Mouse (Mus musculus) neural tube, embryonic 15.5 days (tissue): ENCODE data around the gene Ankrd55. TPM values are rescaled to one million over a fixed set of nuclear protein-coding genes. Genes with fewer than 3 reads are reported as not detected.
"Not testable (repeated sequence)": the region's sequence is repeated elsewhere in the genome, so short reads cannot be mapped to it uniquely, and the experiment has no call there.

ENCODE experiments used
- ATAC-seq: fragments of 200-750 bp; cut with Nextera tagmentation; 2 replicates; pipeline ENCODE4 v1.8.0; 2017; ENCODE audit warnings: mild to moderate bottlenecking, moderate TSS enrichment, moderate library complexity; ENCODE audit not compliant: low FRiP score
- H3K27ac ChIP-seq: fragments of 300-500 bp; sonication (generic); replicated peaks from 2 replicates; pipeline ENCODE4 v1.5.1; 2015; ENCODE audit warnings: mild to moderate bottlenecking, inconsistent platforms
- H3K27me3 ChIP-seq: fragments of 300-500 bp; sonication (generic); replicated peaks from 2 replicates; pipeline ENCODE4 v1.6.1; 2015; ENCODE audit warnings: inconsistent platforms
- H3K36me3 ChIP-seq: fragments of 300-500 bp; sonication (generic); 2 replicates; pipeline ENCODE4 v1.6.1; 2015; ENCODE audit warnings: inconsistent platforms
- H3K4me1 ChIP-seq: fragments of 300-500 bp; sonication (generic); 2 replicates; pipeline ENCODE4 v1.6.1; 2015; ENCODE audit warnings: inconsistent platforms
- H3K4me2 ChIP-seq: fragments of 300-500 bp; sonication (generic); 2 replicates; pipeline ENCODE4 v1.6.1; 2015; ENCODE audit warnings: inconsistent platforms, mild to moderate bottlenecking, moderate library complexity
- H3K4me3 ChIP-seq: fragments of 300-500 bp; sonication (generic); replicated peaks from 2 replicates; pipeline ENCODE4 v1.5.1; 2015; ENCODE audit warnings: mild to moderate bottlenecking, inconsistent platforms
- H3K9ac ChIP-seq: fragments of 300-500 bp; sonication (generic); replicated peaks from 2 replicates; pipeline ENCODE4 v1.6.1; 2015; ENCODE audit warnings: mild to moderate bottlenecking, inconsistent platforms
- H3K9me3 ChIP-seq: fragments of 300-500 bp; sonication (generic); replicated peaks from 2 replicates; pipeline ENCODE4 v1.6.1; 2016; ENCODE audit warnings: inconsistent platforms
- WGBS: fragments of 180-500 bp; shearing (Covaris S2); methylation state at CpG from one replicate; pipeline ENCODE4 v1.1.7; 2015; ENCODE audit warnings: mixed read lengths; 5-methylcytosine and 5-hydroxymethylcytosine counted together
- polyA plus RNA-seq: library from polyadenylated mRNA; unstranded; fragments of >200 nt; fragmentation: Nextera tagmentation; extraction: Ambion mirVana; gene quantifications from 2 replicates; pipeline ENCODE4 v1.2.1, GENCODE M21; 2015

Ankrd55 gene
- polyA plus RNA-seq, 1 experiment from 2014 or later, result 12.3 TPM

DNA sequence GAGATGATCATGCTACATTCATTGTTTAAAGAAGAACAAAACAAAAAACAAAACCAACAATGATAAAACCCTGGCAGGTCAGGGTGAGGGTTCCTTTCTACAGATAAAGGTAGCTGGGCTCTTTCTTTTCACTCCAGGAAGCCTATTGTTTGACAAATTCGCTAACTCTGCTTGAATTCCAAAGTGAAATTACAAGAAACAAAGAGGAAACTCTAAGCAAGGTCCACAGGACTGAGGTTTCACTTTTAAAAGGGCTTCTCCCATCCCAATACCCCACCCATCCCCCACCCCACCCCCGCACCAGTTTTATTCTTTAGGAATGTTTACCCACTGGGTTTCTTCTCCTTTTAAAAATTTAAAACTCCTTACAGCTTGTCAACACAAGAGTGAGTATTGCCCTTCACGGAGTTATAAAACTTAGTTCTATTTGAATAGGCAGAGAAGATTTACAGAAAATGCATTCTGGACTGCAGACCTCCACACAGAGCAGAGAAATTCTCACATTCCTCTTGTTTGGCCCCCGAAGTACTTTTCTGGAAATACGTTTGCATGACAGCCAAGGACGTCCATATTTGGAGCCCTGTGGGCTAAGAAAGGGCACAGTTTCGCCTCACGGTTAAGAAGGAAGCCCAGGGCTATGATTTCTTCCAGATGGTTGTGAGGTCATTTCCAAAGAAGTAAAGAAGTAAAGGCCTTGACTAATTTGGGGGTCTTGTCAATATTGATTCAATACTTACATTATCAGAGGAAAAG is 128.3 kb downstream of the Ankrd55 start:
- no peak overlapping the region for H3K4me2 ChIP-seq
- no peaks in the 10 kb centered on the region for H3K9me3 ChIP-seq
- WGBS, result 22% methylated on average over 8 of the region's 8 CpGs
- H3K9ac ChIP-seq, result no peak overlapping the region
- ATAC-seq, result no peak
- H3K27ac ChIP-seq, result no peak overlapping the region
- no peaks in the 10 kb centered on the region for H3K27me3 ChIP-seq
- no peak overlapping the region for H3K4me3 ChIP-seq
- H3K36me3 ChIP-seq, result no peaks in the 10 kb centered on the region
- no peaks in the 10 kb centered on the region for H3K4me1 ChIP-seq

- no peaks in the 10 kb centered on the region for H3K36me3 ChIP-seq
- no peak overlapping the region for H3K4me3 ChIP-seq
- H3K4me2 ChIP-seq, result no peak overlapping the region
- H3K4me1 ChIP-seq, result no peaks in the 10 kb centered on the region
- no peak for ATAC-seq
- H3K9me3 ChIP-seq, result no peaks in the 10 kb centered on the region
- H3K9ac ChIP-seq, result no peak overlapping the region
- H3K27ac ChIP-seq, result no peak overlapping the region
- no peaks in the 10 kb centered on the region for H3K27me3 ChIP-seq
- WGBS, result 38% methylated on average over 4 of the region's 4 CpGs
Measured at GRCm38 (mm10) chr13:112417163-112417523, 128.9 kb downstream of the Ankrd55 start.

GRCm38 (mm10) chr13:112417861-112418423 is 129.7 kb downstream of the Ankrd55 start:
- no peaks in the 10 kb centered on the region for H3K4me1 ChIP-seq
- no peak overlapping the region for H3K4me2 ChIP-seq
- no peaks in the 10 kb centered on the region for H3K9me3 ChIP-seq
- ATAC-seq, result no peak
- no peak overlapping the region for H3K4me3 ChIP-seq
- no peak overlapping the region for H3K27ac ChIP-seq
- H3K27me3 ChIP-seq, result no peaks in the 10 kb centered on the region
- H3K9ac ChIP-seq, result no peak overlapping the region
- no peaks in the 10 kb centered on the region for H3K36me3 ChIP-seq
- 85% methylated on average over 2 of the region's 2 CpGs for WGBS

DNA sequence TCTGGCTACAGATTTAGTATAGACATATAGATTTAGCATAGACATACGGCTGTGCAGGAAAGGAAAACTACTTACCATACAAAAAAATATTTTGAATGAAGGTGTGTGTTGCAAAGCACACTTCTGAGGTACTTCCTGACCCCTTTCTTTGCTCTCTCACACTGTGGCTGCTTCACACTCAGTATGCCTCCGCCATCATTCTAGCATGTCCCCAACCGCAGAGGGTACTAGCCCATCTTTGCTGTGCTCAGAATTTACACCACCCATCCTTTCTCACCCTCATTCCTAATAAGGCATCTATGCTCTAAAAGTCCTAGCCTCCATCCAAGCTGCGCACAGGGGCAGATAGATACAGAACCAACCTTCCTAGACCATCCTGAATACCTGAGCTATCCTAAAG is 130.3 kb downstream of the Ankrd55 start:
- H3K36me3 ChIP-seq, result no peaks in the 10 kb centered on the region
- 95% methylated on average over 4 of the region's 4 CpGs for WGBS
- ATAC-seq, result no peak
- H3K4me1 ChIP-seq, result no peaks in the 10 kb centered on the region
- H3K27ac ChIP-seq, result no peak overlapping the region
- H3K27me3 ChIP-seq, result no peaks in the 10 kb centered on the region
- H3K4me3 ChIP-seq, result no peak overlapping the region
- no peak overlapping the region for H3K4me2 ChIP-seq
- no peak overlapping the region for H3K9ac ChIP-seq
- no peaks in the 10 kb centered on the region for H3K9me3 ChIP-seq

- H3K4me1 ChIP-seq, result peaks cover 4% of the 10 kb centered on the region; the same call in 1 of the 2 replicates
- no peaks in the 10 kb centered on the region for H3K27me3 ChIP-seq
- ATAC-seq, result no peak
- no peak overlapping the region for H3K4me2 ChIP-seq
- H3K4me3 ChIP-seq, result no peak overlapping the region
- no peak overlapping the region for H3K27ac ChIP-seq
- H3K36me3 ChIP-seq, result no peaks in the 10 kb centered on the region
- H3K9ac ChIP-seq, result no peak overlapping the region
- WGBS, result 89% methylated on average over 2 of the region's 2 CpGs
- no peaks in the 10 kb centered on the region for H3K9me3 ChIP-seq
Measured at GRCm38 (mm10) chr13:112424212-112424611, 136.0 kb downstream of the Ankrd55 start.

GRCm38 (mm10) chr13:112424635-112425034 is 136.4 kb downstream of the Ankrd55 start:
- no peak for ATAC-seq
- 93% methylated on average over 7 of the region's 7 CpGs for WGBS
- Histone ChIP-seq H3K4me3 (no peak overlapping the region), H3K27ac (no peak overlapping the region), H3K4me1 (peaks cover 4% of the 10 kb centered on the region; the same call in 1 of the 2 replicates), H3K27me3 (no peaks in the 10 kb centered on the region), H3K9ac (no peak overlapping the region), H3K4me2 (no peak overlapping the region), H3K9me3 (no peaks in the 10 kb centered on the region), H3K36me3 (no peaks in the 10 kb centered on the region)

DNA sequence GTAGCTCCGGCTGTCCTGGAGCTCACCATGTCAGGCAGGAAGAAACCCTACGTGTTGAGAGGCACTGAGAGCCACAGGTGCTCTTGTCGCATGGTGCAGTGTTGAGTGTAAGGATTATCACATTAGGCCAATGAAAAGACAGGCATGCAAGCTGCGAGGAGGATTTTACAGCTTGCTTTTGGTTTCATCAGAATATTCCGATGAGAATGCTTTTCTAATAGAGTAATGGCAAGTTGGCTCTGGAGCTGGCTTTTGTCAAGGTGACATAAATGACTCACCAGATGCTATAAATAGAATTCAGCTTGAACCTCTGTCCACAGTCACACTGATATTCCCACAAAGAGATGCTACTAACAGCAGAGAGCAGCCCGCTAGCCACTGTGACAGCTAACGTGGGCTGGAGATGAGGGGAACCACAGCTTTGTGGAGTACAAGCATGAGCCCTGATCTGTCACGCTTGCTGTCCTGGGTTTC is 137.0 kb downstream of the Ankrd55 start:
- WGBS, result 72% methylated on average over 8 of the region's 8 CpGs
- no peak overlapping the region for H3K4me2 ChIP-seq
- H3K27ac ChIP-seq, result no peak overlapping the region

DNA sequence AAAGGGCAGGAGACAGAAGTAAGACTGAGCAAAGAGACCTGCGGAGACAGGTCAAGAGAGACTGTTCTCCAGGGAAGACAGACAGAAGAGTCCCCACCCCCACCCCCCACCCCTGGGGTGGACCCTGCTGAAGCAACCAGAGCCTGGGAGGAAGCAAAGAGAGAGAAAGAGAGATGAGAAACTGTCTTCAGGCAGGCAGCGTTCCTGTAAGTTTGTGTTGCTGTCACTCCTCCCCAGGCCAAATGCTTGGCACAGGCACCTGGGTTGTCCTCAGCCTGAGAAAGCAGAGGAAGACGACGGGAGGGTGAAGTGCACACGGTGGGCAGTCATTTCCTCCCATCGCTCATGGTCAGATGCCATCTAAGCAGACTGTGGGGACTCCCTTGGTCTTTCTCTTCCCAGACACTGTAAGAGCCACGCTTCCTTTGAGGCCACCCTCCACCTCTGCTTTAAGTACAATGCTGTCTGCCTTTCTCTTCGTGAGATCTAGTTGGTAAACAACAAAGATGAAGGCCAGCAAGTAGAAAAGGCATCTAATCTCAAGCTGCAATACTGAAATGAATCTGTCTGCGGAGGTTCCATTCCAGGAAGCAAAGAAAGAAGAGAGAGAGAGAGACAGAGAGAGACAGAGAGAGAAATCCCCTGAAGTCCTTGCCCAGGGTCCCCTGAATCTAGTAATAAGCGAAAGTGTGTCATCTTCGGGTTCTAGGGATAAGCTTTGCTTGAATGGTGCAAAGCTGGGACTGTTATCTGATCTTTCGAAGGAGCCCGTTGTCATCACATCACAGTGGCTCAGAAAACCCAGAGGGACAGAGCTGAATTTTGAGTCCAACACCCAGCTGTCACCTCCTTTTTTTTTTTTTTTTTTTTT is 138.2 kb downstream of the Ankrd55 start:
- no peak for ATAC-seq
- Histone ChIP-seq H3K9ac (no peak overlapping the region), H3K9me3 (no peaks in the 10 kb centered on the region), H3K27me3 (no peaks in the 10 kb centered on the region), H3K27ac (no peak overlapping the region), H3K36me3 (no peaks in the 10 kb centered on the region), H3K4me1 (peaks cover 4% of the 10 kb centered on the region; the same call in 1 of the 2 replicates), H3K4me2 (no peak overlapping the region), H3K4me3 (no peak overlapping the region)
- WGBS, result 79% methylated on average over 13 of the region's 13 CpGs

More for the DNA sequence above, 137.0 kb downstream of the Ankrd55 start:
- H3K36me3 ChIP-seq, result no peaks in the 10 kb centered on the region
- ATAC-seq, result no peak
- peaks cover 4% of the 10 kb centered on the region; the same call in 1 of the 2 replicates for H3K4me1 ChIP-seq
- no peaks in the 10 kb centered on the region for H3K9me3 ChIP-seq
- H3K4me3 ChIP-seq, result no peak overlapping the region
- no peak overlapping the region for H3K9ac ChIP-seq
- H3K27me3 ChIP-seq, result no peaks in the 10 kb centered on the region

DNA sequence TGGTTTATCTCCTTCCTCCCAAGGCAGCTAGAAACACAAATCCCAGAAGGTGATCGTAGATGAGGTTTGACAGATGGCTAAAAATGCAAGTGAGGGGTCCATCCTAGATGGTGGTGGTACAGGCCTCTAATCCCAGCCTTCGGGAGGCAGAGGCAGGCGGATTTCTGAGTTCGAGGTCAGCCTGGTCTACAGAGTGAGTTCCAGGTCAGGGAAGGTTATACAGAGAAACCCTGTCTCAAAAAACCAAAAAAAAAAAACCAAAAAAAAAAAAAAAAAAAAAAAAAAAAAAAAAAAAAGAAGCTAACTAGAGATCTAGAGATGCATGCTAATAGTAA is 138.9 kb downstream of the Ankrd55 start:
- H3K9ac ChIP-seq, H3K4me1 ChIP-seq, H3K9me3 ChIP-seq, H3K27ac ChIP-seq, H3K4me3 ChIP-seq, ATAC-seq, H3K27me3 ChIP-seq, H3K4me2 ChIP-seq, H3K36me3 ChIP-seq: not testable (repeated sequence)
- WGBS, result 90% methylated on average over 4 of the region's 4 CpGs

- WGBS, result 91% methylated on average over 15 of the region's 15 CpGs
- Histone ChIP-seq H3K4me1 (peaks cover 4% of the 10 kb centered on the region; the same call in 1 of the 2 replicates), H3K9ac (no peak overlapping the region), H3K27ac (no peak overlapping the region), H3K9me3 (no peaks in the 10 kb centered on the region), H3K4me3 (no peak overlapping the region), H3K27me3 (no peaks in the 10 kb centered on the region), H3K36me3 (no peaks in the 10 kb centered on the region), H3K4me2 (no peak overlapping the region)
- ATAC-seq, result no peak
Measured at GRCm38 (mm10) chr13:112427521-112427920, 139.3 kb downstream of the Ankrd55 start.

- Histone ChIP-seq H3K9ac (no peak overlapping the region), H3K9me3 (no peaks in the 10 kb centered on the region), H3K36me3 (no peaks in the 10 kb centered on the region), H3K4me2 (no peak overlapping the region), H3K27me3 (no peaks in the 10 kb centered on the region), H3K4me3 (no peak overlapping the region), H3K27ac (no peak overlapping the region), H3K4me1 (no peaks in the 10 kb centered on the region)
- 74% methylated on average over 5 of the region's 5 CpGs for WGBS
- ATAC-seq, result no peak
Measured at GRCm38 (mm10) chr13:112433271-112433670, 145.0 kb downstream of the Ankrd55 start.
